Mouse (Mus musculus) c-Kit-positive CD71-positive TER-119-positive erythroid progenitor cells, embryonic 14.5 days (primary cell): ENCODE data around the gene Gm8882.
"Not testable (repeated sequence)": the region's sequence is repeated elsewhere in the genome, so short reads cannot be mapped to it uniquely, and the experiment has no call there.

ENCODE experiments used
- DNase-seq: peaks from one replicate; pipeline ENCODE4 v3.0.0-alpha.2; 2013; ENCODE audit warnings: low spot score

The Gm8882 gene

GRCm38 (mm10) chr6:132364034-132364433 is at the start of gene Gm8882:
Gene Gm8882 (minus strand): TSS chr6:132364134.
- DNase-seq = not testable (repeated sequence)

- DNase-seq = not testable (repeated sequence)
Observed at GRCm38 (mm10) chr6:132314657-132315056, 49.3 kb downstream of the Gm8882 start, which contains the start of gene Prpmp5. Gene Prpmp5 (minus strand): TSS chr6:132314757.
